ENCODE assay signal across 18 mouse cellular contexts in the genomic region with DNA sequence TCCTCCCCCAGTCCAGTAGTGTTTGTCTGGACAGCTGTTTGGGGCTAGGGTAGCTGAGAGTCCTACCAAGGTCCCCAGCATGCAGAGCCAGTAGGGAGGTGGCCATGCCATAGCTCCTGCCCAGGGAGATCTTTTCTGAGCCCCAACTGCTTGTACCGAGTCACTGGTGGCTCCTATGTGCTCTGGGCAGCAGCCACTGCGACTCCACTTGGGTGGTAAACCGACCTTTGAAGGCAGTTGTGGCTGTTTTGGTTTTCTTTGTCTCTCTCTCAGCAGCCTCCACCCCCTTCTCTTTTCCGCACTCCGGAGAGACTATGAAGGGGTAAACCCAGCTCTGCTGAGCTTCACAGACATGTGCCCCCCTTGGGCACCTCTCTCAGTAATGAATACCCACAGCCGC. TPM values are rescaled to one million over a fixed set of nuclear protein-coding genes. Genes with fewer than 3 reads are reported as not detected.
DNase-seq lines count a peak whose midpoint lies in the region; ATAC-seq and TF ChIP-seq lines count a peak whose summit lies in the region.
"Had no signal": no experiment of that assay in that cellular context is flagged by ENCODE, and none has a peak within 500 bp of the region (broad histone marks: within the 10 kb centered on the region; RNA-seq: fewer than 3 reads in every experiment).

Cd27 (minus strand) TSS at position 229 of the 400 bp plus-strand sequence.

- peaks cover 21% of the 10 kb centered on the region for H3K4me1 ChIP-seq in heart, postnatal 0 days (ENCODE audit: control insufficient read depth, insufficient read depth)
- peaks cover 60% of the 10 kb centered on the region for H3K4me1 ChIP-seq in thymus, adult 2 months (replicated peaks; ENCODE audit: control insufficient read depth, insufficient read depth, low read length)

- H3K4me2 ChIP-seq in heart, postnatal 0 days (ENCODE audit: low read depth, low read length) = no peak within 1 kb of the TSS; the same call in 1 of the 2 replicates
- H3K4me2 ChIP-seq: liver, embryonic 15.5 days; neural tube, embryonic 13.5 days had no signal

- no peak for TF ChIP-seq CTCF in heart, postnatal 0 days (IDR thresholded peaks at IDR 0.05; ENCODE audit: low read depth)
- TF ChIP-seq CTCF in thymus, adult 2 months (IDR thresholded peaks at IDR 0.05; ENCODE audit: borderline replicate concordance, control insufficient read depth, extremely low read depth, insufficient read depth, low read length, poor library complexity) = no peak

- intact Hi-C loops in heart, postnatal 25 days (cut with DNase I) = no loop called here
- intact Hi-C loops in gastrocnemius, postnatal 14 days (cut with DNase I; ENCODE audit: low total_unique reads) = no loop called here

- TF ChIP-seq POLR2A in thymus, adult 2 months (IDR thresholded peaks at IDR 0.05; ENCODE audit: control insufficient read depth, extremely low read depth, insufficient read depth, low read length, poor library complexity) = peak; percentile 93

- ATAC-seq in heart, postnatal 0 days (ENCODE audit: insufficient read depth, low read depth) = no peak
- ATAC-seq in CD4-positive, CD25-positive, alpha-beta regulatory T cell, adult 4 months = peak; percentile 40
- no peak for ATAC-seq in hematopoietic stem cell, adult 5-6 weeks (replicated peaks in 1 of 2; ENCODE audit: insufficient read depth in 1 of 2, low FRiP score in 2 of 2, low TSS enrichment in 1 of 2, low read depth in 1 of 2, poor library complexity in 2 of 2, severe bottlenecking in 2 of 2)
- ATAC-seq: Patski had no signal

- H3K4me3 ChIP-seq in heart, postnatal 0 days (ENCODE audit: low read depth, low read length) = peak within 1 kb of the TSS; percentile 31; the same call in 1 of the 2 replicates
- peak within 1 kb of the TSS; percentile 95 for H3K4me3 ChIP-seq in thymus, adult 2 months (ENCODE audit: control insufficient read depth, insufficient read depth, low read length)
- H3K4me3 ChIP-seq: liver, embryonic 15.5 days; neural tube, embryonic 13.5 days had no signal

- no peaks in the 10 kb centered on the region for H3K9me3 ChIP-seq in heart, postnatal 0 days (replicated peaks; ENCODE audit: control insufficient read depth, low read length)
- H3K9me3 ChIP-seq: liver, embryonic 15.5 days; neural tube, embryonic 13.5 days had no signal

- peak within 1 kb of the TSS; percentile 48; the same call in 1 of the 2 replicates for H3K27ac ChIP-seq in heart, postnatal 0 days (ENCODE audit: low read depth)
- H3K27ac ChIP-seq in thymus, adult 2 months (ENCODE audit: control insufficient read depth, insufficient read depth, low read length) = peak within 1 kb of the TSS; percentile 99
- H3K27ac ChIP-seq: liver, embryonic 15.5 days; neural tube, embryonic 13.5 days had no signal

- no peaks in the 10 kb centered on the region for H3K36me3 ChIP-seq in heart, postnatal 0 days (replicated peaks; ENCODE audit: control insufficient read depth, insufficient read depth, low read length)
- H3K36me3 ChIP-seq in thymus, adult 2 months (ENCODE audit: control insufficient read depth, insufficient read depth, low read length) = peaks cover 23% of the 10 kb centered on the region
- H3K36me3 ChIP-seq: liver, embryonic 15.5 days; neural tube, embryonic 13.5 days had no signal

- WGBS in heart, postnatal 0 days = 51% methylated on average over 6 of the region's 6 CpGs
- 5% methylated on average over 6 of the region's 6 CpGs for WGBS in thymus, adult 2 months

- no peak within 1 kb of the TSS; the same call in 1 of the 2 replicates for H3K9ac ChIP-seq in heart, postnatal 0 days (replicated peaks; ENCODE audit: low read depth, low read length)
- H3K9ac ChIP-seq: liver, embryonic 15.5 days; neural tube, embryonic 13.5 days had no signal

- no peaks in the 10 kb centered on the region for H3K27me3 ChIP-seq in heart, postnatal 0 days (ENCODE audit: control insufficient read depth, insufficient read depth, low read length)
- no peaks in the 10 kb centered on the region for H3K27me3 ChIP-seq in thymus, adult 2 months (ENCODE audit: control insufficient read depth, insufficient read depth, low read length)
- H3K27me3 ChIP-seq: CH12.LX; liver, embryonic 15.5 days; neural tube, embryonic 13.5 days; Patski had no signal

- no peak for TF ChIP-seq EP300 in heart, postnatal 0 days (IDR thresholded peaks at IDR 0.05; ENCODE audit: low read depth)

- DNase-seq in heart, postnatal 0 days (ENCODE audit: low spot score) = no peak
- no peak for DNase-seq in heart, postnatal 25 days (ENCODE audit: low spot score)
- peak; percentile 84 for DNase-seq in thymus, adult 2 months
- no peak for DNase-seq in gastrocnemius, postnatal 14 days
- no peak for DNase-seq in urinary bladder, postnatal 36 days (ENCODE audit: low spot score in 2 of 2)
- DNase-seq: adrenal gland, adult 8-10 months; cerebellum, adult 11-12 months; embryo, embryonic 11 days; heart, postnatal 36 days; kidney, adult 18-20 months had no signal

RNA-seq across cellular contexts. Expression of gene Cd27, which starts in this region (rescaled TPM):
- total RNA-seq in heart, postnatal 0 days (2014; rRNA removed; ENCODE audit: low replicate concordance) = 3.4 TPM in 1 of 2 replicates, not detected in the other
- polyA plus RNA-seq in heart, postnatal 0 days (2015; fragmentation: Nextera tagmentation; extraction: Ambion mirVana) = 1.3 and 1.6 TPM in 2 replicates
- under 1 TPM; 0.16 to 0.36 TPM for total RNA-seq in heart, postnatal 25 days (2021)
- polyA plus RNA-seq in CD4-positive, CD25-positive, alpha-beta regulatory T cell, adult 4 months (2017; shearing (Covaris generic)) = 100 to 1,000 TPM; 638 to 724 TPM
- 170 and 196 TPM in 2 replicates for total RNA-seq in hematopoietic stem cell, adult 5-6 weeks (2017)
- polyA plus RNA-seq in thymus, adult 2 months (2012; rRNA removed) = 1,056 and 1,075 TPM in 2 replicates
- total RNA-seq in gastrocnemius, postnatal 14 days (2021) = under 1 TPM in 1 of 2 experiments, not detected in 1; 0.16 TPM
- total RNA-seq: CH12.LX; layer of hippocampus, adult 18-20 months; left cerebral cortex, postnatal 25 days had no signal

Comparison
In these comparisons a context has a peak if more than half of its experiments do, and no peak if none do; other contexts are left out.
1. RNA of gene Cd27 (total RNA-seq): 170 to 196 TPM in hematopoietic stem cell, adult 5-6 weeks; 0.16 to 0.36 TPM in heart, postnatal 25 days, 0.16 TPM in gastrocnemius, postnatal 14 days and 3.4 TPM in heart, postnatal 0 days; every median in the first group is over 10 times any median in the second.
2. RNA of gene Cd27 (polyA plus RNA-seq): 1,056 to 1,075 TPM in thymus, adult 2 months and 638 to 724 TPM in CD4-positive, CD25-positive, alpha-beta regulatory T cell, adult 4 months; 1.3 to 1.6 TPM in heart, postnatal 0 days; every median in the first group is over 100 times any median in the second.